Mouse (Mus musculus) ES-E14 (cell line): ENCODE measurements around the gene 1700109H08Rik. TPM values are rescaled to one million over a fixed set of nuclear protein-coding genes. Genes with fewer than 3 reads are reported as not detected.
A peak's percentile ranks its signal among the peaks of the same experiment; 100 is the strongest.

Experiments
- DNase-seq: peaks from one replicate; pipeline ENCODE4 v3.0.0-alpha.2; 2013; ENCODE audit warnings: low read depth, low spot score
- H3K27ac ChIP-seq: 2 replicates; pipeline ENCODE4 v1.5.1; 2012; ENCODE audit warnings: low read depth, mild to moderate bottlenecking, low read length, moderate library complexity, mixed read lengths; ENCODE audit not compliant: poor library complexity, insufficient read depth, severe bottlenecking
- H3K36me3 ChIP-seq: 2 replicates; pipeline ENCODE4 v1.6.1; 2012; ENCODE audit warnings: mild to moderate bottlenecking, low read length, moderate library complexity, mixed read lengths; ENCODE audit not compliant: control insufficient read depth, poor library complexity, insufficient read depth, severe bottlenecking
- H3K4me1 ChIP-seq, 2 experiments: fragments of 150-350 bp in 1 of 2; sonication (generic) in 1 of 2; 2 replicates each; pipeline ENCODE4 v1.6.1; 2012; ENCODE audit warnings: low read length in 2 of 2, mild to moderate bottlenecking in 1 of 2, mixed read lengths in 1 of 2; ENCODE audit not compliant: control insufficient read depth in 2 of 2, insufficient read depth in 2 of 2, poor library complexity in 1 of 2
- H3K4me3 ChIP-seq, 2 experiments: fragments of 150-350 bp in 1 of 2; sonication (generic) in 1 of 2; 2 replicates each; pipeline ENCODE4 v1.5.1; 2012; ENCODE audit warnings: low read length in 2 of 2, low read depth in 1 of 2, mild to moderate bottlenecking in 1 of 2, mixed read lengths in 1 of 2; ENCODE audit not compliant: insufficient read depth in 1 of 2, poor library complexity in 1 of 2, severe bottlenecking in 1 of 2
- H3K9ac ChIP-seq: 2 replicates; pipeline ENCODE4 v1.6.1; 2012; ENCODE audit warnings: low read depth, mild to moderate bottlenecking, low read length, mixed read lengths; ENCODE audit not compliant: poor library complexity, insufficient read depth, severe bottlenecking
- H3K9me3 ChIP-seq: fragments of 150-350 bp; sonication (generic); 2 replicates; pipeline ENCODE4 v1.6.1; 2012; ENCODE audit warnings: low read depth, mild to moderate bottlenecking, low read length; ENCODE audit not compliant: control insufficient read depth, insufficient read depth
- CHD2 ChIP-seq: IDR thresholded peaks from 2 replicates; pipeline ENCODE4 v1.6.1; 2014; ENCODE audit warnings: mild to moderate bottlenecking, low read depth, low read length, inconsistent platforms
- HCFC1 ChIP-seq: IDR thresholded peaks from 2 replicates; pipeline ENCODE4 v1.6.1; 2012; ENCODE audit warnings: low read length, inconsistent platforms, borderline replicate concordance; ENCODE audit not compliant: insufficient read depth
- MAFK ChIP-seq: IDR thresholded peaks from 2 replicates; pipeline ENCODE4 v1.6.1; 2014; ENCODE audit warnings: mild to moderate bottlenecking, low read depth, low read length, inconsistent platforms; ENCODE audit not compliant: insufficient read depth
- ZC3H11A ChIP-seq: IDR thresholded peaks from 2 replicates; pipeline ENCODE4 v1.6.1; 2012; ENCODE audit warnings: low read depth, mild to moderate bottlenecking, inconsistent platforms, low read length, borderline replicate concordance
- ZNF384 ChIP-seq: IDR thresholded peaks from 2 replicates; pipeline ENCODE4 v1.6.1; 2012; ENCODE audit warnings: low read depth, low read length, inconsistent platforms
- in situ Hi-C, 2 experiments: fragments of 600-800 bp; cut with MboI; formaldehyde crosslinking; loops; one replicate each; pipeline ENCODE4 v1.15.1; 2025; ENCODE audit warnings: low sequenced_read_pairs in 2 of 2, inconsistent platforms in 1 of 2; ENCODE audit not compliant: unreplicated experiment in 2 of 2
- total RNA-seq: library from RNA; depleted of rRNA; stranded (reverse); fragments of 300-350 nt; gene quantifications from 2 replicates; pipeline ENCODE4 v1.2.3, GENCODE M21; 2012

The 1700109H08Rik gene
- total RNA-seq, 1 experiment, result 6.2 TPM

DNA sequence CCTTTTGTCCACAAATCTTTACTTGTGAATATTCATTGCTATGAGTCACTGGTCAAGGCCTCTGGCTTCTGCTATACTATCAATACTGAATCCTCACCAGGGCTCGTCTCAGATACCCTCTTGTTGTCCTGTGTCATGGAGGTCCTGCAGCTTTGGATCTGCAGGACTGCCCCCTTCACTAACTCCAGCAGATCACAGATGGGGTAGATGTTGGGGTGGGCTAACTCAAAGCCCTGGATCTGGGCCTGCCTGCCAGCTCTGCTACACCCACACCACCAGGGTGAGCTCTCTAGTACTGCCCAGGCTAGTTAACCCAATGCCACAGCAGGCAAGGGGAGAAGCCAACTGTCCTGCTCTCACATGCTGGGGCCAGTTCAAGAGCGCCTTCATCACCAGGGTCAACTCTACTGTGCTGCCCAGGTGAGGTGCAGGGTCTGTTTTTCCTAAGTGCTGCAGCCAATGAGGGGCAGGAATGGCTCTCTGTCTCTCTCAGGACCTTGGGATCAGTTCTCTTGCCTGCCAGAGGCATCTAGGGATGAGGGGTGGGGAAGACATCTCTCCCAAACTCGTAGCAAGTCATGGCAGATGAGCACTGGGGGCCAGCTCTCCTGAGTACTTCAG lies 34.7 kb upstream of the 1700109H08Rik start:
- Histone ChIP-seq H3K4me1 (no peaks in the 10 kb centered on the region), H3K27ac (no peak overlapping the region), H3K36me3 (no peaks in the 10 kb centered on the region), H3K4me3 (no peak overlapping the region), H3K9me3 (no peaks in the 10 kb centered on the region), H3K9ac (no peak overlapping the region)
- TF ChIP-seq HCFC1 (no peak), CHD2 (no peak), ZC3H11A (no peak), MAFK (no peak), ZNF384 (no peak)
- no peak for DNase-seq
- in situ Hi-C loops, result no loop called here

DNA sequence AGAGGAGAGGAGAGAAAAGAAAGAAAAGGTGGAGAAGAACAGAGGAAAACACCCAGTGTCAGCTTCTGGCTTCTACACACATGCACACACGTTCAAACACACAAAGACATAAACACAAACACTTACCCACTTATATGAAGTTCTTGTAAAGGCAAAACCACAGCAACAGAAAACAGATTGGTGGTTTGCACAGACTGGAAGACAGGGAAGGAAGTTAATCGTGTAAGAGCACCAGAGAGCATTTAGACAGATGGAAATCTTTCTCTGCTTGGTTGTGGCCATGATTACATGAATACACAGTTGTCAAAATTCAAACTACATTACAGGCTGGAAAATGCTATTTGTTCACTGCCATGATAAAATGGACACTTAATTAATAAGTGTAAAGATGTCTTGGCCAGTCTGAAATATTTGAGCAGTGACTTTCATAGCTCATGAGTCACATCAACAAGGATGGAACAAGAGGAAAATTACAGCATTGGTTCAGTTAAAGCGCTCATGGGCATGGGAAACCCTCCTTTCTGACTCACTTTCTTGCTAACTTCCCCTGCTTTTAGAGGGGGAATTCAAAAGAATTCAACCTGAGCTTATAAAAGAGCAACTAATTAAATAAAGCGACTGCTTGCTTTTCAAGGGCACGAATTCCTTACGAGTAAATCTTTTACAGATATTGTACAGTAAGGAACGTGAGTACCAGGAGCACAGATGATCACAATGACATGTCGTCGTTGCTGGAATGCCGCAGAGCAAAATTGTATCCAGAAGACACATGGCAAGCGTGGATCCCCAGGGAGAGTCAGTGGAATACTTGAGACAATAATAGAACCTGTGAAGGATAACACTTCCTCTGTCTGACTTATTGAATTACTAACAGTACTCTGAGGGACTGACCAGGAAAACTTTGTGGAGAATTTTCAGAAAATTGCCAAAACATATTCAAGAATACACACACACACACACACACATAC lies 32.6 kb upstream of the 1700109H08Rik start:
- H3K9me3 ChIP-seq, result no peaks in the 10 kb centered on the region
- in situ Hi-C loops, result no loop called here
- H3K4me3 ChIP-seq, result no peak overlapping the region
- no peak for DNase-seq
- no peak overlapping the region for H3K9ac ChIP-seq
- H3K4me1 ChIP-seq, result 0 out of 4 replicates have a peak, but pooled peaks cover 0 to 2% of the 10 kb centered on the region in 2 experiments
- H3K27ac ChIP-seq, result no peak overlapping the region
- TF ChIP-seq MAFK, result no peak
- no peak for TF ChIP-seq ZNF384
- H3K36me3 ChIP-seq, result no peaks in the 10 kb centered on the region

DNA sequence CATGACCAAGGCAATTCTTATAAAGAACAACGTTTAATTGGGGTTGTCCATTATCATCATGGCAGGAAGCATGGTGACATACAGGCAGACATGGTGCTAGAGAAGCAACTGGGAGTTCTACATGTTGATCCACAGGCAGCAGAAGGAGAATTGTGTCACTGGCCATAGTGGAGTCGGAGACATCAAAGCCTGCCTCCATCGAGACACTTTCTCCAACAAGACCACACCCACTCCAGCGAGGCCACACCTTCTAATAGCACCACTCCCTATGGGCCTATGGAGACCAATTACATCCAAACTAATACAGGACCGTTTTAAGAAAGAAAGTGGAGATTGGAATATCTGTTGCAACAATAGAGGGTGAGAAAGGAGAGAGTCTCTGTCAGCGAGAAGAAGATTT lies 29.5 kb upstream of the 1700109H08Rik start:
- Histone ChIP-seq H3K27ac (no peak overlapping the region), H3K4me1 (peaks cover 4 to 5% of the 10 kb centered on the region in 2 experiments; a peak in 2 of 4 replicates), H3K9me3 (no peaks in the 10 kb centered on the region), H3K4me3 (no peak overlapping the region), H3K9ac (no peak overlapping the region), H3K36me3 (peaks cover 1% of the 10 kb centered on the region; the same call in 1 of the 2 replicates)
- TF ChIP-seq CHD2 (no peak), MAFK (no peak), ZC3H11A (no peak), HCFC1 (no peak), ZNF384 (no peak)
- peak; percentile 16 for DNase-seq
- in situ Hi-C loops, result no loop called here

DNA sequence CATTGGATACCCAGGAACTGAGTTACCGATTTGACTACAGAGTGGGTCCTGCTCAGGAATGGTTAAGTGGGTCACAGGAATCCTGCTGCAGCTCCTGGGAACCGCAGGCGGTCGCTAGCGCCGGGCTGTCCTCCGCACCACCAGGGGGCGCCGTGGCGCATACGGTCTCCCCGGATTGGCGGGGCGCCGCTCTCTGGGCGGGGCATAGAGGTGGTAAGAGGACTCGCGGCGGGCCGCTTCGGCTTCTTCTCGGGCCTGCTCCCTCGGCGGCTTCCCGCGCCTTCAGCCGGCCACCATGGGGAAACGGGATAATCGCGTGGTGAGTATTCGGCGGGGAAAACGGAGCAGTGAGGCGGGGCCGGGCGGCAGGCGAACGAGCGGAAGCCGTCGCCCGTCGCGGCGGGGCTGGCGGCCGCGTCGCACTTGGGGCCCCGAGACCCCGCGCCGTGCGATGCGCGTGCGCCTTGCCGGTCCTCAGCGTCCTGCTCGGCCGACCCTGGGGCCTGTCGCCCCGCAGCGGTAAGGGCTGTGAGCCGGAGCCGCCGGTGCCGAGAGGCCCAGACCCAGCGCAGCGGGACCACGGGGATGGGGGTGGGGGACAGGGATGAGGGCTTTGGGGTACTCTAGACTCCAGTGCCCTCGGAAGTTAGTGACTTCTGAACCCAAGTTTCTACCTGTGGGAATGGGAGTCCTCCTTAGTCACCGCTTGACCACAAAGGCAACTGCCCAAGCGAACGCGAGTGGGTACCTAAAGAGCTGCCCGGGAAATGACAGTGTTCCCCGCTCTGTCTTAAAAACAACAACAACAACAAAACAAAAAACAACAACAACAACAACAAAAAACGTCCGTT lies 27.5 kb upstream of the 1700109H08Rik start, which contains the start of gene Fam133b:
Fam133b (plus strand) TSS at position 205 of the 851 bp plus-strand sequence.
- peak within 1 kb of the TSS; percentile 94 to 95 for H3K4me3 ChIP-seq
- in situ Hi-C loops, result no loop called here
- peaks cover 3% of the 10 kb centered on the region; the same call in 1 of the 2 replicates for H3K36me3 ChIP-seq
- DNase-seq, result peak; percentile 92
- H3K9me3 ChIP-seq, result no peaks in the 10 kb centered on the region
- peak within 1 kb of the TSS; percentile 98 for H3K9ac ChIP-seq
- H3K27ac ChIP-seq, result 0 out of 2 replicates have a peak within 1 kb of the TSS, but pooled peaks have one; percentile 59
- TF ChIP-seq HCFC1, result peak; percentile 70; the same call in 1 of the 2 replicates
- no peak for TF ChIP-seq CHD2
- H3K4me1 ChIP-seq, result peaks cover 4 to 6% of the 10 kb centered on the region in 2 experiments; a peak in 2 of 4 replicates
